Mouse (Mus musculus) spleen, adult 2 months (tissue): ENCODE results near the gene Ambra1. TPM values are rescaled to one million over a fixed set of nuclear protein-coding genes. Genes with fewer than 3 reads are reported as not detected.
A peak's percentile ranks its signal among the peaks of the same experiment; 100 is the strongest.

ENCODE experiments used
- DNase-seq, 2 experiments: peaks; one replicate each; pipeline versions ENCODE4 v3.0.0 to v3.0.0-alpha.2; 2012 to 2021; ENCODE audit warnings: low spot score in 2 of 2, low read depth in 1 of 2
- H3K27ac ChIP-seq: fragments of 200-500 bp; 2 replicates; pipeline ENCODE4 v1.5.1; 2012; ENCODE audit warnings: low read length, inconsistent platforms; ENCODE audit not compliant: insufficient read depth
- H3K27me3 ChIP-seq: fragments of 200-500 bp; 2 replicates; pipeline ENCODE4 v1.6.1; 2012; ENCODE audit warnings: mild to moderate bottlenecking, moderate library complexity, low read length, inconsistent platforms; ENCODE audit not compliant: control insufficient read depth, insufficient read depth
- H3K36me3 ChIP-seq: fragments of 200-500 bp; 2 replicates; pipeline ENCODE4 v1.6.1; 2012; ENCODE audit warnings: mild to moderate bottlenecking, low read length, inconsistent platforms; ENCODE audit not compliant: control insufficient read depth, insufficient read depth
- H3K4me1 ChIP-seq: fragments of 200-500 bp; 2 replicates; pipeline ENCODE4 v1.6.1; 2011; ENCODE audit warnings: inconsistent platforms; ENCODE audit not compliant: control insufficient read depth, insufficient read depth, insufficient read length
- H3K4me3 ChIP-seq: fragments of 200-500 bp; 2 replicates; pipeline ENCODE4 v1.5.1; 2011; ENCODE audit warnings: mild to moderate bottlenecking, inconsistent platforms; ENCODE audit not compliant: insufficient read depth, insufficient read length; ENCODE audit errors: extremely low read depth
- CTCF ChIP-seq: fragments of 200-500 bp; IDR thresholded peaks from 2 replicates; pipeline ENCODE4 v1.5.1; 2011; ENCODE audit warnings: mild to moderate bottlenecking, inconsistent platforms; ENCODE audit not compliant: insufficient read depth, insufficient read length, insufficient replicate concordance; ENCODE audit errors: extremely low read depth
- POLR2A ChIP-seq: fragments of 200-500 bp; IDR thresholded peaks from 2 replicates; pipeline ENCODE4 v1.6.1; 2011; ENCODE audit warnings: low read depth, low read length, inconsistent platforms
- WGBS: fragments of 180-500 bp; shearing (Covaris S2); methylation state at CpG from one replicate; pipeline ENCODE4 v1.1.7; 2018; 5-methylcytosine and 5-hydroxymethylcytosine counted together
- polyA plus RNA-seq: library from polyadenylated mRNA; depleted of rRNA; stranded (reverse); fragments of >200 nt; gene quantifications from 2 replicates; pipeline ENCODE4 v1.2.3, GENCODE M21; 2012

Gene Ambra1
- polyA plus RNA-seq, 1 experiment: 20.0 TPM

GRCm38 (mm10) chr2:91876806-91877140 lies 146.8 kb downstream of the Ambra1 start:
- peaks cover 6% of the 10 kb centered on the region for H3K4me1 ChIP-seq
- no peaks in the 10 kb centered on the region for H3K27me3 ChIP-seq
- no peak for DNase-seq
- peak overlapping the region; percentile 63 for H3K27ac ChIP-seq
- WGBS: 8% methylated on average over 2 of the region's 2 CpGs
- H3K36me3 ChIP-seq: peaks cover 3% of the 10 kb centered on the region
- peak overlapping the region; percentile 40 for H3K4me3 ChIP-seq
- TF ChIP-seq POLR2A (no peak), CTCF (no peak)

- Histone ChIP-seq H3K36me3 (peaks cover 3% of the 10 kb centered on the region), H3K4me3 (no peak overlapping the region), H3K4me1 (peaks cover 6% of the 10 kb centered on the region), H3K27me3 (no peaks in the 10 kb centered on the region), H3K27ac (no peak overlapping the region)
- no peak for DNase-seq
- WGBS: 81% methylated on average over 7 of the region's 7 CpGs
- TF ChIP-seq POLR2A: no peak
Measured at GRCm38 (mm10) chr2:91878387-91879180, 148.7 kb downstream of the Ambra1 start.

GRCm38 (mm10) chr2:91883961-91884360 lies 154.0 kb downstream of the Ambra1 start:
- no peak overlapping the region for H3K4me3 ChIP-seq
- TF ChIP-seq CTCF: no peak
- TF ChIP-seq POLR2A: no peak
- H3K27me3 ChIP-seq: no peaks in the 10 kb centered on the region
- H3K27ac ChIP-seq: no peak overlapping the region
- 92% methylated on average over 4 of the region's 4 CpGs for WGBS
- no peaks in the 10 kb centered on the region for H3K4me1 ChIP-seq
- H3K36me3 ChIP-seq: peaks cover 11% of the 10 kb centered on the region
- DNase-seq: no peak

GRCm38 (mm10) chr2:91884616-91885015 lies 154.7 kb downstream of the Ambra1 start:
- H3K27me3 ChIP-seq: no peaks in the 10 kb centered on the region
- TF ChIP-seq POLR2A: no peak
- TF ChIP-seq CTCF: no peak
- H3K36me3 ChIP-seq: peaks cover 10% of the 10 kb centered on the region
- WGBS: 93% methylated on average over 4 of the region's 4 CpGs
- no peaks in the 10 kb centered on the region for H3K4me1 ChIP-seq
- H3K4me3 ChIP-seq: no peak overlapping the region
- no peak overlapping the region for H3K27ac ChIP-seq
- DNase-seq: no peak

- no peaks in the 10 kb centered on the region for H3K27me3 ChIP-seq
- H3K36me3 ChIP-seq: peaks cover 9% of the 10 kb centered on the region
- TF ChIP-seq CTCF (no peak), POLR2A (no peak)
- no peak for DNase-seq
- H3K4me3 ChIP-seq: no peak overlapping the region
- 95% methylated on average over 3 of the region's 3 CpGs for WGBS
- no peaks in the 10 kb centered on the region for H3K4me1 ChIP-seq
- no peak overlapping the region for H3K27ac ChIP-seq
Measured at GRCm38 (mm10) chr2:91894716-91895115, 164.8 kb downstream of the Ambra1 start.

- Histone ChIP-seq H3K4me1 (no peaks in the 10 kb centered on the region), H3K36me3 (peaks cover 10% of the 10 kb centered on the region), H3K4me3 (no peak overlapping the region), H3K27me3 (no peaks in the 10 kb centered on the region), H3K27ac (no peak overlapping the region)
- DNase-seq: no peak
- 91% methylated on average over 3 of the region's 3 CpGs for WGBS
- TF ChIP-seq CTCF (no peak), POLR2A (no peak)
Measured at GRCm38 (mm10) chr2:91895401-91895800, 165.5 kb downstream of the Ambra1 start.

GRCm38 (mm10) chr2:91897968-91898367 lies 168.0 kb downstream of the Ambra1 start:
- Histone ChIP-seq H3K27ac (no peak overlapping the region), H3K4me1 (no peaks in the 10 kb centered on the region), H3K4me3 (no peak overlapping the region), H3K27me3 (no peaks in the 10 kb centered on the region), H3K36me3 (peaks cover 16% of the 10 kb centered on the region)
- TF ChIP-seq CTCF: no peak
- TF ChIP-seq POLR2A: no peak
- no peak for DNase-seq
